Mouse (Mus musculus): ENCODE results near the gene Epm2aip1.

Gene Epm2aip1

DNA sequence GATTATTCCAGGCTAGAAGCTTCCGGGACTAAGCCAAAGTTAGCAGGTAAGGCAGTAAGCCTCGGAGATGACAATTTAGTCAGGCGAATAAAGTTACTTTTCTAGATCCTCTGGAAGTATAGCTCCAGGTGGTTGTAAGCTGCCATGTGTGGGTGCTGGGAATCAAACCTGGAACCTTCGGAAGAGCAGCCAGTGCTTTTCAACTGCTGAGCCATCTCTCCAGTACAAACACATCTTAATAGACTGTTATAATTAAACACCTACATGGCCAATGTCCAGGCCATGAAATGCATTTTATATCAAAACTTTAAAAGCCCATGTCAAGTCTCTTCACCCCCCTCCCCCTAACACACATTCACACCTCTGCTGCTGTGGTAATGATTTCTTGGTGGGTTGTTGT is 16.2 kb downstream of the Epm2aip1 start:
- DNase-seq (ENCODE audit: low spot score) = no peak

GRCm38 (mm10) chr9:111289294-111289831 is 17.6 kb downstream of the Epm2aip1 start:
- no peak for DNase-seq (ENCODE audit: low spot score)

- DNase-seq (ENCODE audit: low spot score) = peak; percentile 80
These were observed 18.2 kb downstream of the Epm2aip1 start for GRCm38 (mm10) chr9:111289832-111290339.

GRCm38 (mm10) chr9:111290539-111291100 is 18.9 kb downstream of the Epm2aip1 start:
- no peak for DNase-seq (ENCODE audit: low spot score)

GRCm38 (mm10) chr9:111293234-111293633 is 21.5 kb downstream of the Epm2aip1 start:
- DNase-seq (ENCODE audit: low spot score) = no peak

DNA sequence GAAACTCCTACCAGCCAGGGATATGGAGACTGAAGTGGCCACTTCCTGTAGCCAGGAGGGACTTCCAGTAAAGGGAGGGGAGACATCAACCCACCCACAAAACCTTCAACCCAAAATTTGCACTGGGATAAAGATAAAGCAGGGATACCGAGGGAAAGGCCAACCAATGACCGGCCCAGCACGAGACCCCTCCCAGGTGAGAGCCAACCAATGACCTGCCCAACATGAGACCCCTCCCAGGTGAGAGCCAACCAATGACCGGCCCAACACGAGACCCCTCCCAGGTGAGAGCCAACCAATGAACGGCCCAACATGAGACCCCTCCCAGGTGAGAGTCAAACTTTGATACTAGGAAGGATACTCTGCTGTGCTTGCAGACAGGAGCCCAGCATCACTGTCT is 23.2 kb downstream of the Epm2aip1 start:
- no peak for DNase-seq (ENCODE audit: low spot score)

- no peak for DNase-seq (ENCODE audit: low spot score)
These were observed 23.6 kb downstream of the Epm2aip1 start for GRCm38 (mm10) chr9:111295323-111295722.

GRCm38 (mm10) chr9:111296433-111296832 is 24.7 kb downstream of the Epm2aip1 start:
- no peak for DNase-seq (ENCODE audit: low spot score)

GRCm38 (mm10) chr9:111298606-111299005 is 26.9 kb downstream of the Epm2aip1 start:
- no peak for DNase-seq (ENCODE audit: low spot score)

DNA sequence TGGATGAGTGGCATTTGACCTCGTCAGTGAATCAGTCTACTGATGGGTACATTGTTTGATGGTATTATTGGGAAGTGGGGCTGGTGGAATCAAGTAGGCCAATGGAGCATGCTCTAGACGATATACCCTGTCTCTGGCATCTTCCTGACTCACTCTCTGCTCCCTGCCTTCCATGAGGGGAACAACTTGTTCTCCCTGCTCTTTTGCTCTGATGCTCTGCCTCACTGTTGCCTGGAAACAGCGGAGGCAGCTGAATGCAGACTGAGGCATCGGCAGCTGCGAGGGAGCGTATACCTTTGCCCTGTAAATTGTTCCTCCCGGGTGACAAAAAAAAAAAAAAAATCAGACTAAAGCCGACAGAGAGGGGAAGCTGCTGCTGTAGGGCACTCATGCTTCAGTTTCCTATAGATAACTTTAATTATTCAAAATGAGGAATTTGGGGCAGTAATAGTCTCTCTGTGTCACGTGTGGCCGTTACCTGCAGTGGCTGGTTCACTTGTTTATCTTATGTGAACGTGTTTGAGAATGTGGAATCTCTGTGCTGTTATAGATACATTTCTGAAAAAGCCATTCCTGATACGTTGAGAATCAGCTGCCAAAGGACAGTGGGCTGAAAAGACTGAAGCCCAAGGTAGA is 30.6 kb downstream of the Epm2aip1 start:
- DNase-seq (ENCODE audit: low spot score) = no peak

DNA sequence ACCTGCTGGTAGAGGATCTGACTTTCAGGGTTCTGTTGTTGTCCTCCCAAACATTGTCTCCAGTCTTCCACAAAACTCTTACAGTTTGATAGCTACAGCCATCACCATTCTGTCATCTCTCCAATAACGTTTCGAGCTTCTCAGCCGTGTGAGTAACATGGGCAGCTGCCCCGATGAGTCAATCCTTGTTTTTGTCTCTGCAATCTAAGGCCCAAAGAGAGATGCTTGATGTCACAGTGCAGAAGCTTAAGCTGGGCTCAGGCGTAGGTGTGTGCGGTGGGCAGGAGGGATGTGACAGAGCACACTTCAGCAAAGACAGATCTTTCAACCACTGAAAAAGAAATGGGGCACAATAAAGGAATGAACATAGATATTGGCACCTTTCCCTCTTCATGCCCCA is 32.3 kb downstream of the Epm2aip1 start:
- no peak for DNase-seq (ENCODE audit: low spot score)

DNA sequence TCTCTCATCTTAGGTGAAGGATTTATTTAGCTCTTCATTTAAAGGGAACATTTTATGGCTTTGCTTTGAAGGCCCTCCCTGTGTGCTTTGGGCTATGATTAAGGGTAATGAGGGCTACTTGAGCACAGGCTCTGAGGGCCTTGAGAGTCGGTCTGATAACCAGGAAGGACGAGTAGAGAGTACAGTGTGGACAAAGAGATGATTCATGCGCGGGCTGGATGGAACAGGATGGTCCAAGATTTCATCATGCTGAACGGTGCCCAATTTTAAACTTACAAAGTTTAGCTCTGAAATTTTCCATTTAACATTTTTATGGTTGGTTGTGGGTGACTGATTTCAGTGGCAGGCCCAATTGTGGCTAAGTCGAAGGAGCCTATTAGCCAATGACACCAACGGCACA is 34.4 kb downstream of the Epm2aip1 start:
- DNase-seq (ENCODE audit: low spot score) = no peak

- DNase-seq (ENCODE audit: low spot score) = no peak
These were observed 39.5 kb downstream of the Epm2aip1 start, which contains the start of gene Trank1 for GRCm38 (mm10) chr9:111311031-111311842. Gene Trank1, plus strand, starts transcription at chr9:111311739.

- no peak for DNase-seq (ENCODE audit: low spot score)
These were observed 40.2 kb downstream of the Epm2aip1 start for GRCm38 (mm10) chr9:111311843-111312441.

DNA sequence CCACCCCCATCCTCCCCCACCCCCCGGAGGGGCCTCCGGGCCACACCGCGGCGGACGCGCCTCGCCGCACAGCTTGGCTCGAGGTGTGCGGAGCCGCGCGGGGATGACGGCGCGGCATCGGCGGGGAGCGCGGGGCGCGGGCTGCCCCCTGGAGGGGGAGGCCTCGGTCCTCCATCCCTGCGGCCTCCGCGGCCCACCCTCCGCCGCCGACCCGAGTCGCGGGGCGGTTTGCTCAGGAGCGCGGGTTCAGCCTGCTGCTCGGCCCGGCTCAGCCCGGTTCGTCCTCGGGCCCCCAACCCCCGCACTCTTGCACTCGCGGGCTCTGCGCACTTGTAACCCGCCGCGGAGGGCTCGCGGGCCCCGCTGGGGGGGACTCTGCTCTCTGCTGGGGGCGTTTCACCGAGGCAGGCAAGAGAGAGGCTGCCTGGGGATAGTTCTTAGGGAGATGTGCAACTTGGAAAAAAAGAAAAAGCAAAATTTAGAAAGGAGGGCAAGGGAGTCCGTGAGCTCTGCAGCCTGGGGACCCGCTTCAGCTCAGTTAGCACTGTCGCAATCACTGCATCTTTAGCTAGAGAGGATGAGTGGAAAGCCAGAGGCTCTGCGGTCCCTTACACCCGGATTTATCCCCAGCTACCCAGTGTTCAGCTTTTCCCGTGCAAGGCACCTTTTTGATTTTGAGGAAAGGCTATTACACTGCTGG is 40.9 kb downstream of the Epm2aip1 start:
- no peak for DNase-seq (ENCODE audit: low spot score)

DNA sequence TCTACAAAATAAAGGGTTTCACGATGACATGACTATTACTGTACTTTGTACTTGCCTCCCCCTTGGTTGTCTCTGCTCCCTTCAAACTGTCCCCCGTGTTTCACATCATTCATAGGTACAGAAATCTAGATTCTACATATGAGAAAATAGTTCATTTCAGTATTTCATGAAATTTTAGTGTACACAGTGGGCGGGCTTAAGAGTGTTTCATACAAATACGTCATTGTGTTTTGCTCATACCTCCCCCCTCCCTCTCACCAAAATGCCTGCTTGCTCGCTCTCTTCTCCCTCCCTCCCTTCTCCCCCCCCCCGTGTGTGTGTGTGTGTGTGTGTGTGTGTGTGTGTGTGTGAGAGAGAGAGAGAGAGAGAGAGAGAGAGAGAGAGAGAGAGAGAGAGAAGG is 41.6 kb downstream of the Epm2aip1 start:
- no peak for DNase-seq (ENCODE audit: low spot score)

DNA sequence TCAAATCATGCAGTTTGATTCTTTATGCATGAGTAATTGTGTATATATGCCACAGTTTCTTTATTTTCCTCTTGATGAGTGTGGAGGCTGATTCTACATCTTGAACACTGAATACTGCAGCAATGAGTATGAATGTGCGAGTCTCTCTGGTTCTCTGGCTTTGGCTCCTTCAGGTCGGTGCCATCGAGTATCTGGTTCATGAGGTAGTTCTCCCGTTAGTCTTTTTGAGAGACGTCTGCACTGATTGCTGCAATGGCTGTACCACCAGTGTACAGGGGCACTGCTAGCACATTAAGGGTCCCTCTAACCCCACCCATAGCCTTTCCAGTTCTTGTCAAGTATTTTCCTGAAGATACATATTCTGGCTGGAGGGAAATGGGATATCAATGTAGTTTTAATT is 42.1 kb downstream of the Epm2aip1 start:
- DNase-seq (ENCODE audit: low spot score) = no peak

DNA sequence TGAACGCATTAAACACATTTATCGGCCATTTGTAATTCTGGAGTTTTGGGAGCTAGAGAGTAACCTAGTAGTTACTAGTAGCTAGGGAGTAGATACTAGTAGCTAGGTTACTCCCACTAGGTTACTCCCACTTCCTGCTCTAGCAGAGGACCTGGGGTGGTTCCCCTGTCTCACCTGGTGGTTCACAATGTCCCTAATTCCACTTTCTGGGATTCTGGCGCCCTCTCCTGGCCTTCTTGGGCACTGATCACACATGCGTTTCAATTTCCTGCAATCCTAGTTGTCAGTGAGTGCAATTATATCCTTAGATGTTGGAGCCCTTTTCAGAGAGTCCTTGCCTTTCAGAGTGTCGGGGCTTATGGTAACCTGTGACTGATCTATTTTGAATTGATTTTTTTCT is 42.5 kb downstream of the Epm2aip1 start:
- peak; percentile 39 for DNase-seq (ENCODE audit: low spot score)

GRCm38 (mm10) chr9:111320912-111321311 is 49.2 kb downstream of the Epm2aip1 start:
- DNase-seq (ENCODE audit: low spot score) = no peak

- no peak for DNase-seq (ENCODE audit: low spot score)
These were observed 53.2 kb downstream of the Epm2aip1 start for GRCm38 (mm10) chr9:111324881-111325280.
